Mouse (Mus musculus) spleen, adult 2 months (tissue): ENCODE measurements around the gene Ikzf1.

Source experiments
- CTCF ChIP-seq: fragments of 200-500 bp; IDR thresholded peaks from 2 replicates; pipeline ENCODE4 v1.5.1; 2011; ENCODE audit warnings: mild to moderate bottlenecking, inconsistent platforms; ENCODE audit not compliant: insufficient read depth, insufficient read length, insufficient replicate concordance; ENCODE audit errors: extremely low read depth
- POLR2A ChIP-seq: fragments of 200-500 bp; IDR thresholded peaks from 2 replicates; pipeline ENCODE4 v1.6.1; 2011; ENCODE audit warnings: low read depth, low read length, inconsistent platforms

DNA sequence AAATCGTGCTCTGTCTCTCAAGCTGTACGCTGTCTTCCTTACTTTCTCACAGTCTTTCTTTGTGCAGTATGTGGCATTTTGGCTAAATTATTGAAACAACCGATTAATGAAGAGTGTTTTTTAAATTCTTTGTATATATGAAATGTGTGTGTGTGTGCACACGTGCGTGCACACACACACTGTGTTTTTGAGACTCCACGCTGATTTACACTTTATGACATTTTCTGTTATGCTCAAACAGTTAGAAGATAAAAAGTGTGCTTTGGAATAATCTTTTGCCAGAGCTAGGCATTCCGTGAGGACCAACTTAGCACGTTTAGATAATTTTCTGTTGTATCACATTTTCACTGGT is 6.0 kb downstream of the Ikzf1 start:
- no peak for TF ChIP-seq POLR2A
- TF ChIP-seq CTCF, result no peak
